ENCODE assay signal across 8 mouse cellular contexts in genomic region chr7:25076296-25076662, GRCm38 (mm10). TPM values are rescaled to one million over a fixed set of nuclear protein-coding genes. Genes with fewer than 3 reads are reported as not detected.
DNase-seq lines count a peak whose midpoint lies in the region; ATAC-seq and TF ChIP-seq lines count a peak whose summit lies in the region.

No protein-coding gene starts in this region.

- H3K36me3 ChIP-seq in embryonic facial prominence, embryonic 14.5 days (ENCODE audit: control insufficient read depth, insufficient read depth, low read length) = peaks cover 20% of the 10 kb centered on the region
- peaks cover 19% of the 10 kb centered on the region for H3K36me3 ChIP-seq in intestine, embryonic 15.5 days
- peaks cover 22% of the 10 kb centered on the region for H3K36me3 ChIP-seq in neural tube, embryonic 13.5 days

- DNase-seq in lung, adult 2 months = no peak
- DNase-seq in lung, postnatal 4 days = no peak
- DNase-seq in embryonic facial prominence, embryonic 14.5 days (ENCODE audit: low spot score) = no peak
- DNase-seq in layer of hippocampus, adult 18-20 months (ENCODE audit: low spot score in 2 of 2) = no peak
- DNase-seq in MN1 (ENCODE audit: low spot score) = no peak
- no peak for DNase-seq in adrenal gland, postnatal 10 days

- 18% methylated on average over 7 of the region's 7 CpGs for WGBS in lung, adult 2 months
- 21% methylated on average over 7 of the region's 7 CpGs for WGBS in embryonic facial prominence, embryonic 14.5 days
- WGBS in intestine, embryonic 15.5 days = 20% methylated on average over 7 of the region's 7 CpGs
- 24% methylated on average over 7 of the region's 7 CpGs for WGBS in neural tube, embryonic 13.5 days

- TF ChIP-seq POLR2A in lung, adult 2 months (IDR thresholded peaks at IDR 0.05; ENCODE audit: borderline replicate concordance, extremely low read depth, low read depth, low read length) = no peak

- H3K9ac ChIP-seq in embryonic facial prominence, embryonic 14.5 days (ENCODE audit: low read depth, low read length) = peak overlapping the region; percentile 69
- peak overlapping the region; percentile 53 for H3K9ac ChIP-seq in intestine, embryonic 15.5 days
- peak overlapping the region; percentile 71 for H3K9ac ChIP-seq in neural tube, embryonic 13.5 days

- H3K27ac ChIP-seq in embryonic facial prominence, embryonic 14.5 days (replicated peaks; ENCODE audit: low read depth, low read length) = peak overlapping the region; percentile 89
- peak overlapping the region; percentile 91 for H3K27ac ChIP-seq in intestine, embryonic 15.5 days
- peak overlapping the region; percentile 93 for H3K27ac ChIP-seq in neural tube, embryonic 13.5 days (replicated peaks)

- H3K27me3 ChIP-seq in embryonic facial prominence, embryonic 14.5 days (replicated peaks; ENCODE audit: control insufficient read depth, insufficient read depth, low read length) = no peaks in the 10 kb centered on the region
- no peaks in the 10 kb centered on the region for H3K27me3 ChIP-seq in intestine, embryonic 15.5 days (replicated peaks)
- no peaks in the 10 kb centered on the region for H3K27me3 ChIP-seq in neural tube, embryonic 13.5 days

- H3K4me1 ChIP-seq in lung, adult 2 months (ENCODE audit: control insufficient read depth, insufficient read depth, low read length) = peaks cover 14% of the 10 kb centered on the region
- H3K4me1 ChIP-seq in embryonic facial prominence, embryonic 14.5 days (ENCODE audit: control insufficient read depth, insufficient read depth, low read length) = peaks cover 21% of the 10 kb centered on the region
- H3K4me1 ChIP-seq in intestine, embryonic 15.5 days (replicated peaks) = peaks cover 29% of the 10 kb centered on the region
- H3K4me1 ChIP-seq in neural tube, embryonic 13.5 days (replicated peaks) = peaks cover 57% of the 10 kb centered on the region

- H3K4me2 ChIP-seq in embryonic facial prominence, embryonic 14.5 days (ENCODE audit: low read depth, low read length) = peak overlapping the region; percentile 70
- peak overlapping the region; percentile 59 for H3K4me2 ChIP-seq in intestine, embryonic 15.5 days (replicated peaks)
- H3K4me2 ChIP-seq in neural tube, embryonic 13.5 days = peak overlapping the region; percentile 60

- TF ChIP-seq CTCF in lung, adult 2 months (IDR thresholded peaks at IDR 0.05; ENCODE audit: insufficient read depth, low read length) = no peak

- ATAC-seq in embryonic facial prominence, embryonic 14.5 days (ENCODE audit: low read depth) = no peak
- no peak for ATAC-seq in intestine, embryonic 15.5 days
- no peak for ATAC-seq in neural tube, embryonic 13.5 days (ENCODE audit: low read depth)

- H3K4me3 ChIP-seq in lung, adult 2 months (replicated peaks; ENCODE audit: extremely low read depth, low read depth, low read length) = peak overlapping the region; percentile 67
- H3K4me3 ChIP-seq in embryonic facial prominence, embryonic 14.5 days (ENCODE audit: low read depth, low read length) = peak overlapping the region; percentile 45
- H3K4me3 ChIP-seq in intestine, embryonic 15.5 days (replicated peaks) = peak overlapping the region; percentile 37
- peak overlapping the region; percentile 87 for H3K4me3 ChIP-seq in neural tube, embryonic 13.5 days

- H3K9me3 ChIP-seq in embryonic facial prominence, embryonic 14.5 days (ENCODE audit: control insufficient read depth, low read length) = no peaks in the 10 kb centered on the region
- no peaks in the 10 kb centered on the region for H3K9me3 ChIP-seq in intestine, embryonic 15.5 days
- H3K9me3 ChIP-seq in neural tube, embryonic 13.5 days = no peaks in the 10 kb centered on the region

RNA-seq across cellular contexts. Expression of gene Zfp574, which starts 3.9 kb away (rescaled TPM):
- 46.8 and 48.4 TPM in 2 replicates for polyA plus RNA-seq in lung, adult 2 months (2012; rRNA removed)
- polyA plus RNA-seq in embryonic facial prominence, embryonic 14.5 days (2014; fragmentation: Nextera tagmentation; extraction: Ambion mirVana) = 24.1 and 25.2 TPM in 2 replicates
- polyA plus RNA-seq in intestine, embryonic 15.5 days (2015; fragmentation: Nextera tagmentation; extraction: Ambion mirVana) = 24.7 and 25.3 TPM in 2 replicates
- 32.8 and 35.4 TPM in 2 replicates for polyA plus RNA-seq in neural tube, embryonic 13.5 days (2015; fragmentation: Nextera tagmentation; extraction: Ambion mirVana)
- 10 to 100 TPM; 30.9 to 33.2 TPM for total RNA-seq in layer of hippocampus, adult 18-20 months (2021)
- 10 to 100 TPM; 18.3 to 18.5 TPM for total RNA-seq in adrenal gland, postnatal 10 days (2021)

RNA-seq across cellular contexts. Expression of gene Grik5, which starts 4.1 kb away (rescaled TPM):
- polyA plus RNA-seq in lung, adult 2 months (2012; rRNA removed) = 28.5 and 31.1 TPM in 2 replicates
- polyA plus RNA-seq in embryonic facial prominence, embryonic 14.5 days (2014; fragmentation: Nextera tagmentation; extraction: Ambion mirVana) = 7.0 and 8.3 TPM in 2 replicates
- polyA plus RNA-seq in intestine, embryonic 15.5 days (2015; fragmentation: Nextera tagmentation; extraction: Ambion mirVana) = 3.3 and 3.7 TPM in 2 replicates
- polyA plus RNA-seq in neural tube, embryonic 13.5 days (2015; fragmentation: Nextera tagmentation; extraction: Ambion mirVana) = 15.2 and 15.3 TPM in 2 replicates
- total RNA-seq in layer of hippocampus, adult 18-20 months (2021) = 100 to 1,000 TPM; 213 to 225 TPM
- total RNA-seq in adrenal gland, postnatal 10 days (2021) = 10 to 100 TPM; 16.1 to 25.3 TPM

Comparison
In these comparisons a context has a peak if more than half of its experiments do, and no peak if none do; other contexts are left out.
1. H3K4me3 ChIP-seq: peak in every context shown above with its lines; median percentile 87 in neural tube, embryonic 13.5 days; 67 in lung, adult 2 months; 45 in embryonic facial prominence, embryonic 14.5 days; 37 in intestine, embryonic 15.5 days.